Mouse (Mus musculus) liver, postnatal 0 days (tissue): ENCODE results near the gene Anks1b. TPM values are rescaled to one million over a fixed set of nuclear protein-coding genes. Genes with fewer than 3 reads are reported as not detected.

Experiments
- ATAC-seq: fragments of 200-750 bp; cut with Nextera tagmentation; 2 replicates; pipeline ENCODE4 v1.8.0; 2017; ENCODE audit warnings: mild to moderate bottlenecking, moderate library complexity
- DNase-seq: peaks from one replicate; pipeline ENCODE4 v3.0.0-alpha.2; 2016
- H3K27ac ChIP-seq: fragments of 300-500 bp; sonication (generic); 2 replicates; pipeline ENCODE4 v1.5.1; 2014; ENCODE audit warnings: antibody characterized with exemption, moderate library complexity, mild to moderate bottlenecking, low read depth
- H3K27me3 ChIP-seq: fragments of 300-500 bp; sonication (generic); 2 replicates; pipeline ENCODE4 v1.6.1; 2014; ENCODE audit warnings: low read length, control low read depth, mixed read lengths; ENCODE audit not compliant: insufficient read depth
- H3K36me3 ChIP-seq: fragments of 300-500 bp; sonication (generic); replicated peaks from 2 replicates; pipeline ENCODE4 v1.6.1; 2014; ENCODE audit warnings: mild to moderate bottlenecking, control low read depth, low read length, moderate library complexity, mixed read lengths; ENCODE audit not compliant: insufficient read depth
- H3K4me1 ChIP-seq: fragments of 300-500 bp; sonication (generic); 2 replicates; pipeline ENCODE4 v1.6.1; 2014; ENCODE audit warnings: antibody characterized with exemption, mild to moderate bottlenecking, control low read depth; ENCODE audit not compliant: insufficient read depth
- H3K4me2 ChIP-seq: fragments of 300-500 bp; sonication (generic); 2 replicates; pipeline ENCODE4 v1.6.1; 2014; ENCODE audit warnings: low read depth, mild to moderate bottlenecking, low read length, moderate library complexity, mixed read lengths
- H3K4me3 ChIP-seq: fragments of 300-500 bp; sonication (generic); 2 replicates; pipeline ENCODE4 v1.5.1; 2014; ENCODE audit warnings: low read depth, low read length
- H3K9ac ChIP-seq: fragments of 300-500 bp; sonication (generic); replicated peaks from 2 replicates; pipeline ENCODE4 v1.6.1; 2014; ENCODE audit warnings: mild to moderate bottlenecking, moderate library complexity
- H3K9me3 ChIP-seq: fragments of 300-500 bp; sonication (generic); 2 replicates; pipeline ENCODE4 v1.6.1; 2016; ENCODE audit warnings: mild to moderate bottlenecking, control low read depth, low read length, mixed read lengths
- CTCF ChIP-seq: sonication (generic); IDR thresholded peaks from 2 replicates; pipeline ENCODE4 v1.5.1; 2016; ENCODE audit warnings: antibody characterized with exemption, low read depth
- EP300 ChIP-seq: IDR thresholded peaks from 2 replicates; pipeline ENCODE4 v1.6.1; 2016; ENCODE audit warnings: antibody characterized with exemption, low read depth, mild to moderate bottlenecking
- WGBS: fragments of 180-500 bp; shearing (Covaris S2); extraction: QIAGEN DNeasy Blood & Tissue Kit; methylation state at CpG from one replicate; pipeline ENCODE4 v1.1.7; 2014; ENCODE audit not compliant: insufficient replicate concordance; 5-methylcytosine and 5-hydroxymethylcytosine counted together
- polyA plus RNA-seq: library from polyadenylated mRNA; unstranded; fragments of >200 nt; fragmentation: Nextera tagmentation; extraction: Ambion mirVana; gene quantifications from 2 replicates; pipeline ENCODE4 v1.2.1, GENCODE M21; 2015

Anks1b gene
- polyA plus RNA-seq, 1 experiment from 2014 or later: not detected

- Histone ChIP-seq H3K36me3 (no peaks in the 10 kb centered on the region), H3K4me1 (no peaks in the 10 kb centered on the region), H3K4me3 (no peak overlapping the region), H3K4me2 (no peak overlapping the region), H3K27me3 (no peaks in the 10 kb centered on the region), H3K27ac (no peak overlapping the region), H3K9me3 (no peaks in the 10 kb centered on the region), H3K9ac (no peak overlapping the region)
- ATAC-seq (no peak), DNase-seq (no peak)
- WGBS: 79% methylated on average over 5 of the region's 5 CpGs
- TF ChIP-seq CTCF (no peak), EP300 (no peak)
Observed at GRCm38 (mm10) chr10:90688153-90688552, 814.8 kb downstream of the Anks1b start.

DNA sequence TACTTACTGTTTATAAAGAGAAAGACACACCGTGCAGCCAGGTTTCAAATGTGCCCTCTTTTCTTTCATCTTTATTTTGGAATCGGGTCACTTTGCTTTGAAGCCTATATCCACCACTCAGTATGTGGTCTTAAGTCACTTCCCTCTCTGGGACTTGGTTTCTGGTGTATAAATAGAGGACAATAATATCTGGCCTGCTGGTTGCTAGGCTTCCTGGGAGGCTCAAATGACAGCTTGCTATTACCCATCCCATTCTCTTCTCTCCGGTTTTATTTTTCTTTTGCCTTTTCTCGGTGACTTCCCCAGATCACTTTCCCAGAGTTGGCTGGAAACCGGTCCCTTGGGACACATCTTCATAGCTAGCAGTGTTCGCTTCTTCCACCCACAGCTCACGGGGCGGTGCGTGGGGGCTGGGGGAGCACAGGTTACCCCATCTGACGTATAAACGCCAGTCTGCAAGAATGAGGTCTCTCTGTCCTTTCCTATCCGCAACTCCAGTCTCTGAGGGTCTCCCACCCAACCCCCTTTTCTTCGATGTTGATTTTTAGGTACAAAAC, 815.5 kb downstream of the Anks1b start:
- H3K9ac ChIP-seq: no peak overlapping the region
- no peak for TF ChIP-seq EP300
- no peak for TF ChIP-seq CTCF
- 78% methylated on average over 13 of the region's 13 CpGs for WGBS
- H3K4me1 ChIP-seq: no peaks in the 10 kb centered on the region
- H3K4me2 ChIP-seq: no peak overlapping the region
- ATAC-seq (no peak), DNase-seq (no peak)
- H3K27me3 ChIP-seq: no peaks in the 10 kb centered on the region
- no peaks in the 10 kb centered on the region for H3K36me3 ChIP-seq
- no peak overlapping the region for H3K4me3 ChIP-seq
- no peak overlapping the region for H3K27ac ChIP-seq
- H3K9me3 ChIP-seq: no peaks in the 10 kb centered on the region

DNA sequence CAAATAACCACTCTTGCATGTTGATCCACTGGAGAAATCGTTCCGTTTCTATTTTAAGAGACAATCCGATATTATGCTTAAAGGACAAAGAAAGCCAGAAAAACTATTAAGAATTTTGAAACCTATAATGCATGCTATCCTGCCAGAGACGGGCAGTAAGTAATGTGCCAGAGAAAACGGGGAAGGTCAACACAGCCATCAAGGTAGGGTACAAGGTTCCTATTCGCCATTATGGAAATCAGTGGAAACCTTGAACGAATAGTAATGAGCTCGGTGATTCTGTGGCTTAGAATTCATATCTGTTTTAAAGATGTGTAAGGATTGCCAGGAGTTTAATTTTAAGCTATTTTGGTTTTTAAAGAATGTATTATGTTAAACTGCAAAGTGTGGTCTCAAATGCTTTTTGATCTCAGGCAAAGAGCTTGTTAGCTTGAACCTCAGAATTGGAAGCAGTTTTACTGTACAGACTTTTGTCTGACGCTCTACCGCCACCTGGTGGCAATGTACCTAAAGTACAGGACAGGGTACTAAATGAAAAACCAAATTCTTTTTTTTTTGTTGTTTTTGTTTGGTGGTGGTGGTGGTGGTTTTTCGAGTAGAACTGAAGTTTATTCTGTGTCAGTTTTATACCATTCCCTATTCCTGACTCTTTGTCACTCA, 816.7 kb downstream of the Anks1b start:
- peak; percentile 81 for TF ChIP-seq CTCF
- no peak for TF ChIP-seq EP300
- H3K4me2 ChIP-seq: no peak overlapping the region
- ATAC-seq (no peak), DNase-seq (peak; percentile 62)
- no peaks in the 10 kb centered on the region for H3K27me3 ChIP-seq
- H3K27ac ChIP-seq: no peak overlapping the region
- no peak overlapping the region for H3K9ac ChIP-seq
- no peaks in the 10 kb centered on the region for H3K4me1 ChIP-seq
- no peaks in the 10 kb centered on the region for H3K36me3 ChIP-seq
- WGBS: 55% methylated on average over 11 of the region's 11 CpGs
- no peaks in the 10 kb centered on the region for H3K9me3 ChIP-seq
- H3K4me3 ChIP-seq: no peak overlapping the region

- H3K27me3 ChIP-seq: no peaks in the 10 kb centered on the region
- no peak for DNase-seq
- WGBS: 67% methylated on average over 5 of the region's 5 CpGs
Observed at GRCm38 (mm10) chr10:90696687-90697086, 823.4 kb downstream of the Anks1b start.

GRCm38 (mm10) chr10:90697413-90697812, 824.1 kb downstream of the Anks1b start:
- Histone ChIP-seq H3K4me2 (no peak overlapping the region), H3K27me3 (no peaks in the 10 kb centered on the region), H3K4me3 (no peak overlapping the region), H3K36me3 (no peaks in the 10 kb centered on the region), H3K27ac (no peak overlapping the region), H3K9ac (no peak overlapping the region), H3K9me3 (no peaks in the 10 kb centered on the region), H3K4me1 (no peaks in the 10 kb centered on the region)
- ATAC-seq: no peak
- no peak for DNase-seq
- no peak for TF ChIP-seq CTCF
- no peak for TF ChIP-seq EP300
- WGBS: 50% methylated on average over 8 of the region's 8 CpGs

More at GRCm38 (mm10) chr10:90696687-90697086, 823.4 kb downstream of the Anks1b start:
- Histone ChIP-seq H3K9ac (no peak overlapping the region), H3K9me3 (no peaks in the 10 kb centered on the region), H3K4me3 (no peak overlapping the region), H3K27ac (no peak overlapping the region), H3K36me3 (no peaks in the 10 kb centered on the region), H3K4me2 (no peak overlapping the region), H3K4me1 (no peaks in the 10 kb centered on the region)
- TF ChIP-seq CTCF (no peak), EP300 (no peak)
- no peak for ATAC-seq

DNA sequence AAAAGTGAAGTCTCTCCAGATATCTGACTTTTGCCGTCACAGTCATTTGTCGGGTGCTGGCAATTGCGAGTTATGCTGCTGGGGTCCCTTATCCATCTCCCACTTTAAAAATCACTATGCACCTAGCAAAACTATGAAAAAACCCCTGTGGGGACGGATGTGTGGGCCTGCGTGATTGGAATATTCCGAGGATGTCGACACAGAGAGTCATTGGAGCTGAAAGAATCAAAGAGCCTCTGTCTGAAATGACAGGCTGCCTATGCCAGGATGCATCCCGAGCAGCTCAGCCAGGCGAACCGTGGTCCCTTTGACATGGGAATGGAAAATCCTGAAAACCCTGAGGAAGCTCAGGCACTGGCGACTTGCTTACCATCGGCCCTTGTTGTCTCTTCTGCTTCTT, 825.9 kb downstream of the Anks1b start:
- ATAC-seq (no peak), DNase-seq (no peak)
- no peak overlapping the region for H3K4me2 ChIP-seq
- 78% methylated on average over 12 of the region's 12 CpGs for WGBS
- no peaks in the 10 kb centered on the region for H3K9me3 ChIP-seq
- H3K27me3 ChIP-seq: no peaks in the 10 kb centered on the region
- no peaks in the 10 kb centered on the region for H3K36me3 ChIP-seq
- TF ChIP-seq CTCF: no peak
- no peak for TF ChIP-seq EP300
- no peaks in the 10 kb centered on the region for H3K4me1 ChIP-seq
- H3K9ac ChIP-seq: no peak overlapping the region
- H3K4me3 ChIP-seq: no peak overlapping the region
- no peak overlapping the region for H3K27ac ChIP-seq
